In genomic region chr2:46530686-46531085, GRCm38 (mm10) we compare ENCODE assay signal across 27 mouse cellular contexts.
"Had no signal": no experiment of that assay in that cellular context is flagged by ENCODE, and none has a peak within 500 bp of the region (broad histone marks: within the 10 kb centered on the region; RNA-seq: fewer than 3 reads in every experiment).

No protein-coding gene starts in this region.

- H3K4me1 ChIP-seq: embryonic facial prominence, embryonic 10.5 days; embryonic facial prominence, embryonic 12.5 days; embryonic facial prominence, embryonic 13.5 days; embryonic facial prominence, embryonic 15.5 days; forebrain, embryonic 10.5 days; forebrain, embryonic 12.5 days; forebrain, embryonic 13.5 days; forebrain, embryonic 15.5 days had no signal

- H3K27me3 ChIP-seq: embryonic facial prominence, embryonic 12.5 days; embryonic facial prominence, embryonic 13.5 days; embryonic facial prominence, embryonic 15.5 days; forebrain, embryonic 12.5 days; forebrain, embryonic 13.5 days; forebrain, embryonic 15.5 days had no signal

- H3K36me3 ChIP-seq: embryonic facial prominence, embryonic 10.5 days; embryonic facial prominence, embryonic 12.5 days; embryonic facial prominence, embryonic 13.5 days; embryonic facial prominence, embryonic 15.5 days; forebrain, embryonic 10.5 days; forebrain, embryonic 12.5 days; forebrain, embryonic 15.5 days had no signal

- ATAC-seq: forebrain, embryonic 13.5 days; forebrain, embryonic 14.5 days; forebrain, embryonic 15.5 days; forebrain, embryonic 16.5 days; forebrain, postnatal 0 days had no signal

- H3K27ac ChIP-seq: embryonic facial prominence, embryonic 10.5 days; embryonic facial prominence, embryonic 12.5 days; embryonic facial prominence, embryonic 13.5 days; embryonic facial prominence, embryonic 15.5 days; forebrain, embryonic 10.5 days; forebrain, embryonic 12.5 days; forebrain, embryonic 13.5 days; forebrain, embryonic 15.5 days; gastrocnemius, adult 2 months; heart, adult 2 months had no signal

- DNase-seq: cerebellum, adult 9-10 months; cerebellum, adult 9-11 months; cerebellum, postnatal 10 days; cerebellum, postnatal 14 days; cerebellum, postnatal 25 days; cerebellum, postnatal 36 days; embryo, embryonic 11 days; gastrocnemius, adult 2 months; gastrocnemius, postnatal 10 days; gastrocnemius, postnatal 14 days; gastrocnemius, postnatal 25 days; gastrocnemius, postnatal 36 days; heart, adult 11 months; heart, adult 18-20 months; heart, adult 2 months had no signal

- H3K9me3 ChIP-seq: embryonic facial prominence, embryonic 10.5 days; embryonic facial prominence, embryonic 12.5 days; embryonic facial prominence, embryonic 13.5 days; embryonic facial prominence, embryonic 15.5 days; forebrain, embryonic 10.5 days; forebrain, embryonic 12.5 days; forebrain, embryonic 13.5 days; forebrain, embryonic 15.5 days had no signal

- H3K4me3 ChIP-seq: embryonic facial prominence, embryonic 10.5 days; embryonic facial prominence, embryonic 12.5 days; embryonic facial prominence, embryonic 13.5 days; embryonic facial prominence, embryonic 15.5 days; erythroblast, embryonic 14.5 days; forebrain, embryonic 10.5 days; forebrain, embryonic 12.5 days; forebrain, embryonic 13.5 days; forebrain, embryonic 15.5 days; gastrocnemius, adult 2 months; heart, adult 2 months had no signal

- H3K4me2 ChIP-seq: embryonic facial prominence, embryonic 12.5 days; embryonic facial prominence, embryonic 13.5 days; embryonic facial prominence, embryonic 15.5 days; forebrain, embryonic 12.5 days; forebrain, embryonic 13.5 days; forebrain, embryonic 15.5 days had no signal

- H3K9ac ChIP-seq: embryonic facial prominence, embryonic 12.5 days; embryonic facial prominence, embryonic 13.5 days; embryonic facial prominence, embryonic 15.5 days; forebrain, embryonic 12.5 days; forebrain, embryonic 13.5 days; forebrain, embryonic 15.5 days; forebrain, postnatal 0 days had no signal
